Mouse (Mus musculus): ENCODE measurements around the gene Iqgap2.

DNA sequence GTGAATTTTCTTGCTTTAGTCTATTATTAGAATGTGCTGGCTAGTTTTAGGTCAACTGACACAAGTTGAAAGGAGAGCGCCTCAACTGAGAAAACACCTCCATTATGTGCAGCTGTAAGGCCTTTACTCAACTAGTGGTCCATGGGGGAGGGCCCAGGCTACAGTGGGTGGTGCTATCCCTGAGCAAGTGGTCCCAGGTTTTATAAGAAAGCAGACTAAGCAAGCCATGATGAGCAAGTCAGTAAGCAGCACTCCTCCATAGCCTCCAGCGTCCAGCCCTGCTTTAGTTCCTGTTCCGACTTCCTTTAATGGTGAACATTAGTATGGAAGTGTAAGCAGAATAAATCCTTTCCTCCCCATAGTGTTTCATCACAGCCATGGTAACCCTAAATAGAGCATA lies 11.0 kb upstream of the Iqgap2 start:
- TF ChIP-seq CTCF (IDR thresholded peaks at IDR 0.05; ENCODE audit: low read depth), result no peak
- no peak for TF ChIP-seq EP300 (IDR thresholded peaks at IDR 0.05; ENCODE audit: low read depth)

All from heart, postnatal 0 days (tissue).